Mouse (Mus musculus): ENCODE results near the gene Mindy3.

DNA sequence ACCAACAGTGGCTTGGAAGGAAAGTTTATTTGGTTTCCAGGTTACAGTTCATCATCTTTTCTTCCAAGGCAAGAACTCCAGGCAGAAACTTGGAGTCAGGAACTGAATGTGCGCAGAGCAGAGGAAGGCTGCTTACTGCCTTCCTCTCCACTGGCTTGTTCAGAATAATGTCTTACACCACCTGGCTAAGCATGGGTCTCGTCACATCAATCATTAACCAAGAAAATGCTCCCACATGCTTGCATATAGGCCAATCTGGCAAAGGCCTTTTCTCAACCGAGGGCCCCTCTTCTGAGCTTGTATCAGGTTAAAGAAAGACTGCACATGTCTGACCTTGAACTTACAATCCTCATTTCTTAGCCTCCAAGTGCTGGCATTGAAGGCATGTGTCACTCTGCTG is 30.8 kb upstream of the Mindy3 start:
- TF ChIP-seq GATA1 (IDR thresholded peaks at IDR 0.05; ENCODE audit: borderline replicate concordance, low read length) = no peak
- no peak for TF ChIP-seq CTCF (IDR thresholded peaks at IDR 0.05; ENCODE audit: low read depth, low read length)
- TF ChIP-seq POLR2AphosphoS5 (IDR thresholded peaks at IDR 0.05; ENCODE audit: insufficient replicate concordance, low read depth, low read length) = no peak
